In genomic region chr11:7423276-7424081, GRCm38 (mm10) we compare ENCODE assay signal across 8 mouse cellular contexts.
DNase-seq lines count a peak whose midpoint lies in the region; TF ChIP-seq lines count a peak whose summit lies in the region.

No protein-coding gene starts in this region.

- no peaks in the 10 kb centered on the region for H3K27me3 ChIP-seq in E14TG2a.4 (ENCODE audit: insufficient read depth, low read length)
- H3K27me3 ChIP-seq in myocyte (ENCODE audit: control insufficient read depth, insufficient read depth, insufficient read length): no peaks in the 10 kb centered on the region

- H3K4me2 ChIP-seq in myocyte (ENCODE audit: low read depth): peak overlapping the region; percentile 39

- H3K9me3 ChIP-seq in E14TG2a.4 (ENCODE audit: low read length): peaks cover 23% of the 10 kb centered on the region

- H3K79me2 ChIP-seq in myocyte (ENCODE audit: control insufficient read depth, insufficient read depth): no peaks in the 10 kb centered on the region

- no peaks in the 10 kb centered on the region; the same call in 1 of the 2 replicates for H3K36me3 ChIP-seq in E14TG2a.4 (ENCODE audit: insufficient read depth, low read length)
- H3K36me3 ChIP-seq in myocyte (ENCODE audit: control insufficient read depth, insufficient read depth): no peaks in the 10 kb centered on the region

- peaks cover 36% of the 10 kb centered on the region for H3K4me1 ChIP-seq in E14TG2a.4 (replicated peaks; ENCODE audit: low read depth, low read length)

- intact Hi-C loops in gastrocnemius, postnatal 36 days (cut with DNase I): no loop called here

- no peak for TF ChIP-seq POLR2A in myocyte (IDR thresholded peaks at IDR 0.05; ENCODE audit: insufficient read length, low read depth)

- H3K4me3 ChIP-seq in E14TG2a.4 (replicated peaks; ENCODE audit: low read length) (peak overlapping the region; percentile 37), myocyte (no peak overlapping the region)

- H3ac ChIP-seq in myocyte (ENCODE audit: control insufficient read depth, insufficient read length): no peak overlapping the region

- TF ChIP-seq CTCF in E14TG2a.4 (conservative IDR thresholded peaks at IDR 0.05; ENCODE audit: low read length): no peak

- DNase-seq in ZHBTc4 (ENCODE audit: low read depth, low spot score): peak; percentile 95
- DNase-seq in gastrocnemius, postnatal 36 days: peak; percentile 5 to 20
- peak; percentile 41 for DNase-seq in kidney, adult 18-20 months
- DNase-seq in spleen, postnatal 14 days (ENCODE audit: low spot score in 2 of 2): no peak
- no peak for DNase-seq in spleen, postnatal 36 days (ENCODE audit: low spot score in 2 of 2)
- DNase-seq in thymus, postnatal 4 days: no peak

TF ChIP-seq in myocyte, 11 proteins besides CTCF, POLR2A, EP300 and RAD21:
- TF ChIP-seq POLR2AphosphoS2 (IDR thresholded peaks at IDR 0.05; ENCODE audit: insufficient read length, low read depth) (no peak), E2F4 (IDR thresholded peaks at IDR 0.05; ENCODE audit: insufficient read depth) (no peak), TCF3 (IDR thresholded peaks at IDR 0.05; ENCODE audit: insufficient read length, low read depth) (no peak), TCF12 (IDR thresholded peaks at IDR 0.05; ENCODE audit: insufficient read depth, poor library complexity, severe bottlenecking) (no peak), REST (IDR thresholded peaks at IDR 0.05; ENCODE audit: insufficient read depth, insufficient read length) (no peak), MYOG (IDR thresholded peaks at IDR 0.05; ENCODE audit: control insufficient read depth in 1 of 3, insufficient read depth in 1 of 3, insufficient read length in 2 of 3, low read depth in 2 of 3) (no peak), MYOD1 (IDR thresholded peaks at IDR 0.05; ENCODE audit: control insufficient read depth in 1 of 3, insufficient read length in 2 of 3, low read depth in 2 of 3) (no peak), SRF (IDR thresholded peaks at IDR 0.05; ENCODE audit: control insufficient read depth, insufficient read length, low read depth) (no peak), CEBPB (IDR thresholded peaks at IDR 0.05; ENCODE audit: insufficient read depth, poor library complexity, severe bottlenecking) (no peak), USF1 (IDR thresholded peaks at IDR 0.05; ENCODE audit: low read depth) (no peak), MAX (IDR thresholded peaks at IDR 0.05; ENCODE audit: low read depth) (no peak)

Comparison
In these comparisons a context has a peak if more than half of its experiments do, and no peak if none do; other contexts are left out.
1. DNase-seq: peak in ZHBTc4 (single experiment), gastrocnemius, postnatal 36 days (2 of 2) and kidney, adult 18-20 months (single experiment); none in spleen, postnatal 14 days (0 of 2), spleen, postnatal 36 days (0 of 2) and thymus, postnatal 4 days (single experiment).